Mouse (Mus musculus): ENCODE results near the gene Tec.

Gene Tec

DNA sequence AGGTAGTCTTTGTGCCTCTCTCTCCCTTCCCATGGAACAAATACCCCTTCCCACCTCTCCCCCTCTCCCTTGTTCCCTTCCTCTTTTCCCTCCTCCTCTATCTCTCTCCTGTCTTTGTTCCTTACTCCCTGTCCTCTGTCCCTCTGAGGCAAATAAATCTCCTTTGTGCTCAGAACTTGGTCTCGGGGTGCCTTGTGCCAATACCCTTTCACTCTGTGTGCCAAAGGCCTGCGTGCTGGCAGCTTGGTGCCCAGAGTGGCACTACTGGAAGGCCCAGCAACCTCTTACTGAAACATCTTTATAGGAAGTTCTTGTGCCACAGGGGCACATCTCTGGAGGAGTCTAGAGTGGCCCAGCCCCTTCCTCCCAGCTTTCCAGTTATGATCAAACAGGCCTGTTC is 91.7 kb downstream of the Tec start:
- DNase-seq: no peak

DNA sequence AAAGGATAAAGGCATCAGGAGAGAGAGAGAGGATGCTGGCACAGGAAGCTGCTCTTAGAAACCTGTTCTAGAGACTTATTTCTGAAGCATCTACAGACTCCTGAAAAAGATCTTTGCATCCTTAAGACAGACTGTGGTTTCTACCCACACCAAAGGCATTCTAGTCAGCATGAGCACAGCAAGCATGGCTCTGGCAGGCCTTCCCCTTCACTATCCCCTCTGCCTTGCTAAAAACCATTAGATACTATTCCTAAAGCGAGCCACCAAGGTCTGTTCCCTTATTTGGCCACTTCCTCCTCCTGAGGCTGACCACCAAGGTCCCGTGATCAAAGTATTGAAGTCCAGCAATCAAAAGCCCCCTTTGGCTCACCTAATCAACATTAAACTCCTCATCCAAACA is 92.2 kb downstream of the Tec start:
- DNase-seq: no peak

DNA sequence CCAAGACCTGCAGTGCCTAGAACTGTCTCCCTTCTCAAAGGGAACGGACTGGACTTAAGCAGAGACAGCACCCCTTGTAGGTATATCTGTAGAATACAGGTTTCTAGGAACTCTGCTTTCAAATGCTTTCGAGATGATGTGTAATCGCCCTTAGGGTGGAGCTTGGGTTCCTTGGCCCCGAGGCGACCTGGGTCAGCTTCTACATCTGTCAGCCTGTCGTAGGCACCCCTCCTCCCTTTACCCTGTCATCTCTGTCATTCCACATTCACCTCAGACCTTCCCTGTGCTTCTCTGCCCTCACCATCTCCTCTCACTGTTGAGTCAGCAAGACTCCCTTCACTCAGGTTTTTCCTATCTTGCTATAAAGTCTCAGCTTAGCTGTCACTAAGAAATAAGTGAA is 98.4 kb downstream of the Tec start:
- no peak for DNase-seq

DNA sequence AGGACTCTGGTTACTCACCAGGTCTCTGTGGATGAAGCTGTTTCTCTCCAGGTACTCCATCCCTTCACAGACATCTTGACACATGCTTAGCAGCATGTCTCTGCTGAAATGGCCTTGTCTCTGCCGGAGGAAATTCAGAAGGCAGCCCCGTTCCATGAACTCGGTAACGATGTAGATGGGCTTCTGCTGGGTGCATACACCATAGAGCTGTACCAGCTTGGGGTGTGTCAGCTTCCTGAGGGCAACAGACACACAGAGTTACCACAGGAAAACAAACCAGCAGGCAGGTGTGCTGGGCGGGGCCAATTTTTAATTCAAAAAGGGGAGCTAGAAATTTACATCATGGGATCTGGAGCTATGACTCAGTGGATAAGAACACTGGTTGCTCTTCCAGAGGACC is 104.7 kb downstream of the Tec start:
- no peak for DNase-seq

DNA sequence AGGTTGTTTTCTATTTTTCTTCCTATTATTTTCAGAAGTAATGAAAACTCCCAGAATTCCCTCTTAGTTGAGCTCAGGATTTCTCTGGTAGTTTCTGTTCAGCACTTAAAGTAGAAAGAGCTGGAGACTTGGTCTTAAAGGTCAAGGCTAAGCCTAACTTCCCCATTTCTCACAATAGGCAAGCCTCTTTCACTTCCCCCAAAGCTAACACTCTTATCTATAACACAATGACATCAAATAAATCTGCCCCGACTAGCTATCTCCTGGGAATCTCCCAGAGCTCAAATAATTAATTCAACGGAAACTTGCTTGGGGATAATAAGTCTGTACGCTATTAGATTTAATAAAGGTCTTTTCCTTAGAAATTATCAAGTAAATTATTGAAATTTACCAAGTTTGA is 105.3 kb downstream of the Tec start:
- DNase-seq: no peak

DNA sequence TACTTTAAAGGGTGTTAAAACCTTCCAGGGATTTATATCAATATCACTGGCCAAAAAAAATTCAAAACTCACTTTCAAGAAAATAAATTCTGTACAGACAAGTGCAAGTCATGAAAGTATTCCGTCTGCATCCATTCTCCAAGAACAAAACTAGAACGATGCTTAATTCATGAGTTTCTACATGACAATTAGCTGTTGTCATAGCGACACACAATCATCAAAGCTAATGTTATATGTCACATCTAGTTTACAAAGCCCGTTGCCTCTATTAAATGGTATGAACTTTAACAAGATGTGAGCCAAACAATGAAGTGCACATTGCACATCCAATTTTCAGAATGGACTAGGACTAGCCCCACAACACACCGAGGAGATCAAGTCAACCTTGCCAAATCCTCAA is 106.5 kb downstream of the Tec start:
- no peak for DNase-seq

DNA sequence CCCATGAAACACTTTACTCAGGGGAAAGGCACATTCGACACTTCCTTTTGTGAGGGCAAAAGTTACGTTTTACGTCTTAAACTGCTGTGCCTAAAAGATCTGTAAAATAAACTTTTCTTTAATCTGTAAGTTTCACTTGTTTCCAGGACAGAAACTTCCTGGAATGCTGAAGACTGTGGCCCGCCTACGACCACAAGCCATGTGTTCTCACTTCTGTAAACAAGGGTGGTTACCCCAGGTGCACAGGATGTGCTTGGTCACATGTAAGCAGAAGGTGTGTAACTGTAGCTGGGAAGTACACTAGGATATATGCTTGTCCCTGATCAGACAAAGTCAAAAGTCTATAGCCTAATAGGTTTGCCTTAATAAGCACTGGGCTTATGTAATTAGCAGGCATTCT is 107.0 kb downstream of the Tec start:
- DNase-seq: no peak

DNA sequence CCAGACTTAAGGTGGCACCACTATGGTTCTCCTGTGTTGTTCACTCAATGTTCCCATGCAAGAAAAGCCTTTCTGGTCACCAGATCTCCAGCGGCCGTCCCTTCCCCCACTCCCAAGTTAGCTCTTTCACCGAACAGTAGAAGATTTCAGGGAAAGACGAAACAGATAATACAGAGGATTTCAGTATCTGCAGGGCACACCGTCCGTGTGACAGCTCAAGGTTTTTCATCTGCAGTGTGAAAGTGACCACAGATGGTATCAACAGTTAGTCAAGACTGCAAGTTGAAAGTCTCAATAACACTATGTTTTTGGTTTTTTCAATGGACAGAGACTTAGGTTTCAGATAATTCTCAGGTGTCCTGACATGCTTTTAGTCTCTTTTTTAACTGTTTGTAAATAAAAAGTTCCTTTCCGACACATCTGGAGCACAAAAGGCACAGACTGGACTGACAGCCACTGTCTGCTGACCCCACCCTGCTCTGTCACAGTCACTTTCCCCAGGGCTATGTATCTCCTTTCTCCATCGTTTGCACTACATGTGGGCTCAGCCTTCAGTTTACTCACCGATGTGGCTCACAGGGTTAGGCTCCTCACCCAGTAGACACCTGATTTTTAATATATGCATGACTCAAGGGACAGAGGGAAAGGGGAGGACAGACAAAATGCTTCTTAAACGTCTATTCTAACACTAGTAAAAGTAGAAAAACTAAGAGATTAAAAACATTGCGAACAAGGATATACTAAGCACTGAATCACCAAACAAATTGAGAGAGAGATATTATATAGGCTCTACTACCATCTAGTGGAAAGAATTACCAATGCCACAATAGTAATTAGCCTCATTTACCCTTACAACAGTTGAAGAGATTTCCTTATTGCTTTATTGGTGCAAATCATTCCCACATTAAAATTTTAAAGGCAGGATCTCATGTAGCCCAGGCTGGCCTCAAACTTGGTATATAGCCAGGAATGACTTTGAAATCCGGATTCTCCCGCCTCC is 109.1 kb downstream of the Tec start:
- no peak for DNase-seq

DNA sequence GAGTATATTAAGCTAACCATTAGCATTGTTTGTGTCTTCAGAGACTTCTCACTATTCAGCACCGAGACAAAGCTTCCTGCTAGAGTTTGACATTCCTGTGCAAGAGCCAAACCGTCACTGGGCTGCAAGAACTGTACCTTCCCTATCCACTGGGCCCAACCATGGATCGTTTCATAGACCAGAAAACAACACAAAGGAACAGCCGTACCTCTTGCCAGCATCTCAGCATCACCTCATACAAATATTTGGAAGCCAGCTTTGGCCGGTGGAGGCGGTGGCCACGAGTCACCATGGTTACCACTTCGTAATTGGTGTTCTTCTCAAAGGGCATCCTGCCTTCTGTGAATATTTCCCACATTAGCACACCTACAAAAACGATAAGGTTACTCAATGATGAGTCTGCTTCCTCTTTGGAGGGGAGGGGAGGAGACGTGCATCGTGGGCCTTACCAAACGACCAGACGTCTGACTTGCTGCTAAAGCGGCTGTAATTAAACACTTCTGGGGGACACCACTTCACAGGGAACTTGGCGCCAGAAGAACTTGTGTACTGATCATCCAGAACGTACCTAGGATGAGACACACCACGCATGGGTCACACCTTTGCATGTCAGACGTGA is 111.0 kb downstream of the Tec start:
- DNase-seq: no peak

DNA sequence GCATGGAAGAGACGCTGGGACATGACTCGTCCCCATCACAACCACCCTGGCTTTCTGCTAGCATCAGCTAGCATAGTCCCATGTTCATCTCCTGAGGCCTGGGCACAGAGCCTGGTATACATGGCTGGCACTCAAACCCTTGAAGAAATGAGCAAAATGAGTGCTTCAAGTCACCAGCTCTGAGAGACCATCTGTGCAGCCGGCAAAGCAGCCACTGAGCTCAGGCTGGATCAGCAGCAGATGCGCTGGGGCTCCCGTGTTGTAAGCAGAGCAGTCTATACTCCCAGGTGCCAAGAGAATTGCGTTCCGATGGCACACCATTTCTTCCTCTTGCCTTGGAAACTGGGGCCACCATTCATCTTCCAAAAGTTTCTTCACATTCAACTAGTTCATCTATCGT is 112.3 kb downstream of the Tec start:
- peak; percentile 53 for DNase-seq

DNA sequence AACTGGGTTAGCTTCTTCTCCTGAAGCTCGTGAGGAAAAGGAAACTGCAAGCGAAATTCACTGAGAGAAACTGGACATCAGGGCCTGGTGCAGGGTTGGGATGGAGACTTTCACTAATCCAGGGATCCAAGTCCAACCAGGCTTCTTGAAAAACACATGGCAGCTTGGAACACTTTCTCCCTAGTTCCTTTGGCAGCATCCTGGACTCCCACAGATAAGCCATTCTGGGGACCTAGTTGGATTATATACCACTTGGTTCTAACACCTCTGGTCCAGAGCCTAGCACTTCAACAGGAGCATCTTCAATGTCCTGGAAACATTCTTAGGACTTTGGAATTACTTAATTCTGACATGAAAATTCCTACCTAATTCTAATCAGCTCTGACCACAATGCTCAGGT is 113.2 kb downstream of the Tec start:
- no peak for DNase-seq

DNA sequence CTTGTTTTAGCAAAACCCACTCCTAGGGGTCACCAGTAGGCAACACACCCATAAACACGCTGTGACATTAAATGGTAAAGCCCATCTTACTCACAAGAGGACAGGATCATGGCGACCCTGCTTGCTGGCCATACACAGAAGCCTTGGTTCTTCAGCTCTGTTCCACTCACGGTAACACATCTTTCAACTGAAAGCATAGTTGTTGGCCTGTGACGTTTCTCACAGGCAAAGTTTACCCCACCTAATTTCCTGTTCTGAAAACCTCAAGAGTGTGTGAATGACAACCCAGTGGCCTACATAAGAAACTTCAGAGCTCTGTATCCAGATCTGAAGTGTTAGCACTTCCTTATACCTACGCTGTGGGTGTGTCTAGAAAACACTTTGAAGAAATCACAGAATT is 115.7 kb downstream of the Tec start, which contains the start of gene Txk:
Txk (minus strand) TSS at position 193 of the 400 bp plus-strand sequence.
- no peak for DNase-seq

DNA sequence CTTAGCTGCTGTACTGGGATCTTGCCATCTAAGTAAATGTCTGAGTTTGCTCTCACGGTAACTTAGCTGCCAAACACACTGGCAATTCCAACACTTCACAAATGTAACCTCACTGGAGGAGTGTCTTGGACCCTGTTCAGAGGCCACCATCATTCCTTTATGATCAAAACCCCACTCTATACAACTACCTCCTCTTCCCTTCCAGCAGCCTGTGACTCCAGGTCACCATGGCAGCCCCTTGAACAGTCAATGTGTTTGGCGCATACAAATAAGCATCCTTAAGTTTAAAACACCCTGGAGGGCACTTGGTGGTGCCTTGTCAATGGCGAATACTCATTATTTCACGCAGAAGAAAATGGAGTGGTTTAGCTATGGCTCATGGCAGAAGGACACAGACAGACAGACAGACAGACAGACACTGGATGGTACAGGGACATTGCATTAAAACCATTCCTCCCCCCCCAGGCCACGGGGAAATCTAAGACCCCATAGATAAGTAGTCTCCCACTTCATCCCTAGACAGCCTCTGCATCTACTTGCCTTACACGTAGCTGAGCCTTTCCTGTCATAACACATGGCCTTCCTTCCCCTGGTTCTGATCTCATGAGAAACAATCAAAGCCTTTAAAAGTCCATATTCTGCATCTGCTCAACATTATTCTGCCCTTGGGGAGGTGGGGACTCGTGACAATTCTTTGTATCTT is 117.1 kb downstream of the Tec start:
- DNase-seq: no peak

DNA sequence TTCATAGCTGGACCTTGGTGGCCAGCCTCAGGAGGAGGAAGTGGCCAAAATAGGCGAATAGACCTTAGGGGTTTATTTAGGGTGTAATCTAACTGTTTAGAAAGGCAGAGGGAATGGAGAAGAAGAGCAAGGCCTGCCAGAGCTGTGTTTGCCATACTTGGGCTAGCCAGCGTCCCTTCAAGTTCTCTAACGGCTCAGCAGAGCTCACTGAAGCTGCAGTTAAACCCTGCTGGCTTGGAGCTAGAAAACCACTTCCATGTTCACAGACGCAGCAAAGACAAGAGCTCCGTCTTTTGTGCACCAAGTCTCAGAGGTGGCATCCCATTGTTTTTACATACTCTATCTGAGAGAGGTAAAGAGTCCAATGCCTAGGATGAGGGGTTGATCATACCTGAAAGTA is 118.1 kb downstream of the Tec start:
- DNase-seq: no peak

DNA sequence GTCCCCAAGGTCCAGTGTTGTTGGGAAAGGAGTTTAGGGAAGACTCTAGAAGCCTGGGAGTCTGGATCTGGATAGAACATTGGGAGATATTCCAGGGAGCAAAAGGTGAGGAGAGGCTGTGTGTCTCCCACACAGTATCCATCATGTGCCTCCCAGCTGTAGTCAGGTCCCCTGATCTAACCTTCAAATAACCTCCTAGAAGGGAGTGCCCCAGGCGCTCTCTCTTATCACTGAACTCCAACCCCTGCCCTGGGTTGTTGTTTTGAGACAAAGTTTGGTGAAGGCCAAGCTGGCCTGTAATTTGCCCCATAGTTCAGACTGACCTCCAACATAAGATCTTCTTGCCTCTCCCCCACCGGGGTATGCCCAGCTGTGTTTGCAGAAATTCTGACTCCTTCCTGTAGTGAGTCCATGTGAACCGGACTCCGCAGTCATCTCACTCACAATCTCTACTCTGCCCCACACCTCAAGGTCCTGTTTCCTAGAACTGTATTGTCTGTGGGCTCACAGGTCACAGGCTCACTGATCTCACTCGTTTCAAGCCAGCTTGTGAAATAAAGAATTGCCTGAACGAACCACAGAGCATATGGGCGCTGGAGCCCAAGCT is 119.5 kb downstream of the Tec start:
- no peak for DNase-seq

DNA sequence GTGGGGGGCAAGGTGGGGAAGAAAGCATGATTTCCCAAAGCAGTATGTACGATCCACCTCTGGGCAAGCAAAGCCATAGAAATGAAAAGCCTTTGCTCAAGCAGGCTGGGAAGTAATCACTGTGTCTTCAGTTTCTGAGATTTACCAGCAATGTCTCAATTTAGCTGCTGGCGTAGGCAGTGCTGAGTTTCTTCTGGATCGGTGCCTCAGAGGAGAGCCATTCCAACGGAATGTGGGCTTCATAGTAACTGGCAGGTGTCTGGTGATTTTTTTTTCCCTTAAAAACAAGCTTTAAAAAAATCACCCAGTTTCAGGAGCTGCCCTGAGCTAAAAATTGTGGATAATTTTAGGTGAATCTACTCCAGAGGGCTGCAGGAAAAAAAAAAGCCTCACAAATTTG is 120.9 kb downstream of the Tec start:
- peak; percentile 46 for DNase-seq

DNA sequence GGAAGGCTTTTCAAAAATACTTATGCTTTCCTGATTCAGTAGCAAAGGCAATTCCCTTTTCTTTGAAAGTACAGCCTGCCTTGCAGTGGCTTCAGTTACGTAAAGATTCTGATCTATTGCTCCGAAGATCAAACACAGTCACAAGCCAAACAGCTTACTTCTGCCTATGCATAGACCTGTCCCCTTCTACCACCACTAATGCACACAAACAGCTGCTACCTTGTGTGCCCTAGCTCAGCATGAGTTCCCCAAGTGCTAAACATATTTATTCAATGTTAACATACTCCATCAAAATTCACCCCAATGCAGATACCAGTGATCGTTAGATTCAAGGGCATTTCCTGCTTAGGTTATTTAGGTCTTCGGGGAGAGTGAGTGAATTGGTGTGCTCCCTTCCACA is 121.8 kb downstream of the Tec start:
- DNase-seq: no peak

DNA sequence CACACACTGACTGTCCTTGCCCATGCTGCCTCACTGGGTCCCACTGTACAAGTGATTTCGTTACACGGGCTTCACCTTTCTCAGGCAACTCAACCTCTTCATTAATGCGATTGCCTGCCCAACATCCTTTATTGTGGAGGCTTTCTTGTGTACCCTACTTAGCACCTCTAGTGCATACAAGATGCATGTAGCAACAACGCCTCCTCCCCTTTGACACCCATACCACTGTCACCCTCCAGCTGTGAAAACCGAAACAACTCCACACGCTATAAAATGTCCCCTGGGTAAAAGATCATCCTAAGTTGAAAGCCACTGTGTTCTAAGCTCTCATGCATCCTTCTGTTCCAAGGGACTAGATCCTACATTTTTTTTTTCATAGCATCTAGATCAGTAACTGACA is 125.2 kb downstream of the Tec start:
- DNase-seq: no peak

DNA sequence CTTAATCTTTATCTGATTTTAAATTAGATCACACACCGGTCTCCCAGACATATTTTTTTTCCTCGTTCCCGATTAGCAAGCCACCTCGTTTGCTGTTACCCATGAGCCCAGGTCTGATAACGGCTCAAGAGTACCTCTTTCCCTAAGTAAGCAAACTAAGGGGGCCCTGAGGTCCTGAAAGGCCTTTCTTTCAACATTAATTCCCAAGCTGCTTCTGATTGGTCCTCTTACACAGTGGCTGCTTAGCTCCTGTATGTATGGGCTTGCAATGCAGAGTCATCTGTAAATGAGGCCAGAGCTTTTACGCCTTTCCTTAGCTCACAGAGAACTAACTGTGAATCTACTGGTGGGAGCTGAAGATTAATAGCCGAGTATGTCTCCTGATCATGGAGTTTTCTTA is 131.4 kb downstream of the Tec start:
- no peak for DNase-seq

DNA sequence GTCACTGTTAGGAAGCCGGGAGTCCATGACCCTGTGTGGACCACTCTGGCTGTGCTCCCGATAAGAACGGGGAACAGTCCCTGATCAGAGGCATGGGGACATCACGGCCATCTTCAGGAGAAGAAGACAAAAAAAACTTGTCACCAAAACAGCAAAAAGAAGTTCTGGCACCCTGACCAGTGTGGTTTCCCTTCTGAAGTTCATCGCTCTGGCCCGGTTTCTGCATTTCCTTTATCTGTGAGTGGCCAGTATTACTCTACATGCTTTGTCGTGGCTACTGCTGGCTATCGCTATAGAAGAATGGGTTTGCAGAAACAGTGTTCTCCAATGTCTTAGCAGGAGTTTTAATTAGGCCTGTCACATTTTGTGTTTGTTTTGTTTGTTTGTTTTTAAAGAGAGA is 131.8 kb downstream of the Tec start:
- no peak for DNase-seq

DNA sequence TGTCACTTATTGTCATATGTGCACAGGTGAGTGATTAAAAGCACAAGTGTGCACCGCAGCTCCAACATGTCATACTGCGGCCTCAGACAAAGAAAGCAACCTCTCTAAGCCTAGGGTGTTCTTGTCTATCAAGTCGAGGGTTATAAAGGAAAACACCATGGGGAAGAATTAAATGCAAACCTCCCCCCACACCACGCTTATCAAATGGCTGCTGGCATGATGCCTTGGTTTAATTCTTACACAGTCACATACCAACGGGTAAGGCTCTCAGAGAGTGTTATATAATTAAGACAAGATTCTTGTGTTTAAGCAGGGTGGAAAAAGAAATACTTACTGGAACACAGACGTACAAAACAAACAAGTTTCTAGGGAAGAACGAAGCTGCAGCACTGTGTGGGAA is 132.5 kb downstream of the Tec start:
- DNase-seq: no peak

DNA sequence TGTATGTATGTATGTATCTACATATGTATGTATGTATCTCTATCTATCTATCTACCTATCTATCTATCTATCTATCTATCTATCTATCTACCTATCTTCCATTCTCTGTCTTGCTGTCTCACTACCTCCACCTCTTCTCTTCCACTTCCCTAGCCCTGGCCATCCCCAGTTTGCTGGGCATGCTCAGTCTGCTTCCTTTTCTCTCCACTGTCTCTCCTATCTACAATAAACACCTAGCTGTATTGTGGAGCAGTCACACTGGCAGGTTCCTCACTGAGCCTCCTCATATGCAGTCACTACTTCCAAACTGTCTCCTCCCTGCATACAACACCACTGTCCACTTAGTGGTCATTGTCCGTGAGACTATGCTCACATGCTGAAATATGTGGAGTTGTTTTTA is 135.4 kb downstream of the Tec start:
- no peak for DNase-seq

DNA sequence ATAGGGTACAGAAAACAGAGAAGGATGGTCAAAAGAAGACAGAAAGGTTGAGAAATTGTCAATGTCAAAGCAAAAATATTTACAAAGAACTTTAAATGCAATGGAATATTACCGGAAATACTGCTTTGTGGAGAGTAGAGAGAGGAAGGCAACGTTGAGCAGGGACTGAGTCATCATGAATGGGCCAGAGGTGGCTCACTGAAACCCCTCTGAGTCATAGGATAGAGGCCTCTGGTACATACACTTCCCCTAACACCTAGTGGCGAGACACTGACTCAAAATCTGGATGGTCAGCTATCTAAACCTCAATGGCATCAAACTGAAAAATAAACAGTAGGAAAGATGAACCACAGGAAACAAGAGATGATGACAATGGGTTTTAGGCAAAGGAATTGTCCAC is 142.9 kb downstream of the Tec start:
- no peak for DNase-seq

All from right cerebral cortex, postnatal 14 days (tissue).